Mouse (Mus musculus) activated CD4-positive, CD25-positive, alpha-beta regulatory T cell, adult 4 months (primary cell): ENCODE data around the gene Gdpd1. TPM values are rescaled to one million over a fixed set of nuclear protein-coding genes. Genes with fewer than 3 reads are reported as not detected.

Experiments
- ATAC-seq: one replicate; pipeline ENCODE4 v1.8.0; 2017
- polyA plus RNA-seq, 2 experiments: library from polyadenylated mRNA; unstranded; fragments of 100-300 nt; shearing (Covaris generic); gene quantifications; one replicate each; pipeline ENCODE4 v1.2.1; 2017

Gene Gdpd1
- polyA plus RNA-seq, 2 experiments from 2014 or later: 0.24 TPM; not detected in 1

DNA sequence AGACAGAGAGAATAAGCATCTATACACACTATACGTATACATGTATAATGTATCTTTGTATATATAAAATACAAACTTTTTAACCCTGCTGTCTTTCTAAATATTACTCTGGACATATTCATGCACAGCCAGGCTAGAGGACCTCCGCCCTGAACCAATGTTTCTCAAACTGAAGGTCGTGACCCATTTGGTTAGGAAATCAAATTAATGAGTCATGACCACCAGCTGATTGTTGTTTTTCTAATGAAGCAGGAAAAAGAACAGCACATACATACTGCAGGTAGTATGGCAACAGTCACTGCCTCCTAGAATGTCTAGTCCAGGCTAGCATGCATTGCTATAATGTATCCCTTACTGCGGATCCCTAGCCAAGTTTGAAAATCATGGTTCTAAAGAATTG, 82.6 kb downstream of the Gdpd1 start:
- ATAC-seq: no peak

GRCm38 (mm10) chr11:86990309-86990708, 83.6 kb downstream of the Gdpd1 start:
- ATAC-seq: no peak

- no peak for ATAC-seq
Measured at GRCm38 (mm10) chr11:86984990-86985389, 88.9 kb downstream of the Gdpd1 start.

Other genes with a start within 250 kb of the Gdpd1 start
- 1 to 10 TPM; 5.0 to 8.5 TPM for gene Ypel2, start 80.4 kb downstream of the Gdpd1 start, polyA plus RNA-seq
- gene Smg8, start 12.7 kb upstream of the Gdpd1 start, polyA plus RNA-seq: 1 to 10 TPM; 5.8 TPM
- 1 to 10 TPM; 4.0 to 5.1 TPM for gene Prr11, start 34.6 kb upstream of the Gdpd1 start, polyA plus RNA-seq
- gene Ska2, start 35.2 kb upstream of the Gdpd1 start, polyA plus RNA-seq: 10 to 100 TPM; 19.5 to 22.0 TPM
- 1 to 10 TPM; 5.8 to 8.8 TPM for gene Trim37, start 53.0 kb upstream of the Gdpd1 start, polyA plus RNA-seq